Mouse (Mus musculus): Measurements from ENCODE around the gene Etfbkmt.

- TF ChIP-seq GATA1 (IDR thresholded peaks at IDR 0.05; ENCODE audit: low read length) (no peak), TAL1 (IDR thresholded peaks at IDR 0.05; ENCODE audit: low read length) (no peak)
Measured at GRCm38 (mm10) chr6:149100174-149101075, 39.2 kb upstream of the Etfbkmt start.
